Mouse (Mus musculus): ENCODE data around the gene Xcl1.

DNA sequence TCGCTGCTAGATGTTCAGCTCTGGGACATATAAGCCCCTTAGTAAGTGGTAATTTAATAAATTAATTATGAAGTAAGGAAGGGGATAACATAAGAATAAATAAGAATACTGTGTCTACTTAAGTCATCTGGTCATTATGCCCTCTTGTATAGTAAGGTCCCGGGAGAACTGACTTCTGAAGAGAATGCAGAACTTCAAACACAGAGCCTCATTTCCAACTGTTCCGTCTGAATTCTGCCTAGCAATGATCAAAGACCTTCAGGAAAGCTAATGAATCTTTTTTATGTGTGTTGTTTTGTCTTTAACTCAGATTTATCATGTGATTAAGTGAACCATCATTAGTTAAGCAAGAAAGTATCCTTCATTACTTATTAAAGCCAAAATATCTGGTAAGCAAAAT lies 5.3 kb downstream of the Xcl1 start:
- TF ChIP-seq CTCF (IDR thresholded peaks at IDR 0.05) (no peak), EP300 (IDR thresholded peaks at IDR 0.05; ENCODE audit: insufficient read depth, low read depth, low read length) (no peak), POLR2A (IDR thresholded peaks at IDR 0.05; ENCODE audit: insufficient read depth, low read depth, low read length) (no peak)
